Comparison of ENCODE assay signal across 8 mouse cellular contexts in genomic region chr10:7600647-7601046, GRCm38 (mm10). TPM values are rescaled to one million over a fixed set of nuclear protein-coding genes. Genes with fewer than 3 reads are reported as not detected.
DNase-seq lines count a peak whose midpoint lies in the region; ATAC-seq lines count a peak whose summit lies in the region.
"Had no signal": no experiment of that assay in that cellular context is flagged by ENCODE, and none has a peak within 500 bp of the region (broad histone marks: within the 10 kb centered on the region; RNA-seq: fewer than 3 reads in every experiment).

No protein-coding gene starts in this region.

- 12% methylated on average over 6 of the region's 6 CpGs for WGBS in forebrain, embryonic 12.5 days
- WGBS in hindbrain, embryonic 10.5 days = 21% methylated on average over 6 of the region's 6 CpGs
- WGBS in midbrain, embryonic 12.5 days = 13% methylated on average over 6 of the region's 6 CpGs

- H3K27me3 ChIP-seq in forebrain, embryonic 12.5 days = no peaks in the 10 kb centered on the region
- no peaks in the 10 kb centered on the region for H3K27me3 ChIP-seq in hindbrain, embryonic 10.5 days (ENCODE audit: insufficient read depth, poor library complexity, severe bottlenecking)
- no peaks in the 10 kb centered on the region for H3K27me3 ChIP-seq in midbrain, embryonic 12.5 days
- H3K27me3 ChIP-seq: lung, embryonic 15.5 days had no signal

- peak; percentile 59 for DNase-seq in Muller cell, postnatal 12 days (ENCODE audit: inconsistent ontology term)
- DNase-seq in c-Kit-negative CD71-positive TER-119-positive erythroid progenitor cells, embryonic 14.5 days (ENCODE audit: low read depth, low spot score) = peak; percentile 21
- peak; percentile 78 for DNase-seq in hindbrain, embryonic 10.5 days (ENCODE audit: low spot score)
- peak; percentile 51 for DNase-seq in left cerebral cortex, adult 11 months (ENCODE audit: low spot score)
- DNase-seq in spleen, adult 12 weeks (ENCODE audit: low spot score) = peak; percentile 45

- H3K27ac ChIP-seq in forebrain, embryonic 12.5 days = no peak overlapping the region
- H3K27ac ChIP-seq in hindbrain, embryonic 10.5 days = no peak overlapping the region
- H3K27ac ChIP-seq in midbrain, embryonic 12.5 days (replicated peaks) = no peak overlapping the region
- H3K27ac ChIP-seq: lung, embryonic 15.5 days had no signal

- no peak overlapping the region for H3K4me2 ChIP-seq in forebrain, embryonic 12.5 days
- H3K4me2 ChIP-seq in midbrain, embryonic 12.5 days (replicated peaks) = no peak overlapping the region
- H3K4me2 ChIP-seq: lung, embryonic 15.5 days had no signal

- no peaks in the 10 kb centered on the region for H3K36me3 ChIP-seq in forebrain, embryonic 12.5 days (replicated peaks)
- no peaks in the 10 kb centered on the region for H3K36me3 ChIP-seq in hindbrain, embryonic 10.5 days
- no peaks in the 10 kb centered on the region for H3K36me3 ChIP-seq in midbrain, embryonic 12.5 days
- H3K36me3 ChIP-seq: lung, embryonic 15.5 days had no signal

- H3K4me3 ChIP-seq in forebrain, embryonic 12.5 days (replicated peaks) = no peak overlapping the region
- H3K4me3 ChIP-seq in hindbrain, embryonic 10.5 days = no peak overlapping the region
- no peak overlapping the region for H3K4me3 ChIP-seq in midbrain, embryonic 12.5 days
- H3K4me3 ChIP-seq: lung, embryonic 15.5 days had no signal

- no peaks in the 10 kb centered on the region for H3K4me1 ChIP-seq in forebrain, embryonic 12.5 days
- no peaks in the 10 kb centered on the region for H3K4me1 ChIP-seq in hindbrain, embryonic 10.5 days (replicated peaks)
- no peaks in the 10 kb centered on the region for H3K4me1 ChIP-seq in midbrain, embryonic 12.5 days

- peak; percentile 39; the same call in 1 of the 2 replicates for ATAC-seq in forebrain, embryonic 12.5 days (ENCODE audit: low FRiP score)
- ATAC-seq in midbrain, embryonic 12.5 days (ENCODE audit: low FRiP score, low read depth) = peak; percentile 55; the same call in 1 of the 2 replicates

- H3K9ac ChIP-seq in forebrain, embryonic 12.5 days = no peak overlapping the region
- no peak overlapping the region for H3K9ac ChIP-seq in midbrain, embryonic 12.5 days (replicated peaks)
- H3K9ac ChIP-seq: lung, embryonic 15.5 days had no signal

- H3K9me3 ChIP-seq in forebrain, embryonic 12.5 days = no peaks in the 10 kb centered on the region
- no peaks in the 10 kb centered on the region for H3K9me3 ChIP-seq in hindbrain, embryonic 10.5 days
- H3K9me3 ChIP-seq in midbrain, embryonic 12.5 days = no peaks in the 10 kb centered on the region
- H3K9me3 ChIP-seq: lung, embryonic 15.5 days had no signal

RNA-seq across cellular contexts. Expression of gene Lrp11, which starts 11.0 kb away (rescaled TPM):
- polyA plus RNA-seq in forebrain, embryonic 12.5 days (2016; fragmentation: Nextera tagmentation; extraction: Ambion mirVana) = 20.1 and 25.7 TPM in 2 replicates
- 8.6 and 8.9 TPM in 2 replicates for polyA plus RNA-seq in hindbrain, embryonic 10.5 days (2016; fragmentation: Nextera tagmentation; extraction: Ambion mirVana)
- polyA plus RNA-seq in midbrain, embryonic 12.5 days (2016; fragmentation: Nextera tagmentation; extraction: Ambion mirVana) = 20.9 and 25.8 TPM in 2 replicates

Comparison
In these comparisons a context has a peak if more than half of its experiments do, and no peak if none do; other contexts are left out.
1. DNase-seq: peak in every context shown above with its lines; median percentile 78 in hindbrain, embryonic 10.5 days; 59 in Muller cell, postnatal 12 days; 51 in left cerebral cortex, adult 11 months; 45 in spleen, adult 12 weeks; 21 in c-Kit-negative CD71-positive TER-119-positive erythroid progenitor cells, embryonic 14.5 days.